Mouse (Mus musculus) neural tube, embryonic 14.5 days (tissue): ENCODE measurements around the gene Tas2r138. TPM values are rescaled to one million over a fixed set of nuclear protein-coding genes. Genes with fewer than 3 reads are reported as not detected.

Experiments used
- ATAC-seq: fragments of 200-750 bp; cut with Nextera tagmentation; 2 replicates; pipeline ENCODE4 v1.8.0; 2017; ENCODE audit warnings: low read depth, mild to moderate bottlenecking, moderate TSS enrichment, moderate library complexity
- H3K27ac ChIP-seq: fragments of 300-500 bp; sonication (generic); 2 replicates; pipeline ENCODE4 v1.5.1; 2014; ENCODE audit warnings: low read depth, mild to moderate bottlenecking, control low read depth, low read length, moderate library complexity, mixed read lengths
- H3K27me3 ChIP-seq: fragments of 300-500 bp; sonication (generic); 2 replicates; pipeline ENCODE4 v1.6.1; 2014; ENCODE audit warnings: low read length; ENCODE audit not compliant: control insufficient read depth, insufficient read depth
- H3K36me3 ChIP-seq: fragments of 300-500 bp; sonication (generic); 2 replicates; pipeline ENCODE4 v1.6.1; 2014; ENCODE audit warnings: low read length, mixed read lengths; ENCODE audit not compliant: control insufficient read depth, insufficient read depth
- H3K4me1 ChIP-seq: fragments of 300-500 bp; sonication (generic); 2 replicates; pipeline ENCODE4 v1.6.1; 2014; ENCODE audit warnings: low read length; ENCODE audit not compliant: control insufficient read depth, insufficient read depth
- H3K4me2 ChIP-seq: fragments of 300-500 bp; sonication (generic); 2 replicates; pipeline ENCODE4 v1.6.1; 2014; ENCODE audit warnings: mild to moderate bottlenecking, low read depth, low read length, control low read depth
- H3K4me3 ChIP-seq: fragments of 300-500 bp; sonication (generic); 2 replicates; pipeline ENCODE4 v1.5.1; 2014; ENCODE audit warnings: low read depth, low read length, control low read depth, mixed read lengths
- H3K9ac ChIP-seq: fragments of 300-500 bp; sonication (generic); replicated peaks from 2 replicates; pipeline ENCODE4 v1.6.1; 2014; ENCODE audit warnings: low read depth, mild to moderate bottlenecking, control low read depth, low read length, mixed read lengths
- H3K9me3 ChIP-seq: fragments of 300-500 bp; sonication (generic); 2 replicates; pipeline ENCODE4 v1.6.1; 2016; ENCODE audit warnings: low read length; ENCODE audit not compliant: control insufficient read depth
- WGBS: fragments of 180-500 bp; shearing (Covaris S2); extraction: QIAGEN DNeasy Blood & Tissue Kit; methylation state at CpG from one replicate; pipeline ENCODE4 v1.1.7; 2014; 5-methylcytosine and 5-hydroxymethylcytosine counted together
- polyA plus RNA-seq: library from polyadenylated mRNA; unstranded; fragments of >200 nt; fragmentation: Nextera tagmentation; extraction: Ambion mirVana; gene quantifications from 2 replicates; pipeline ENCODE4 v1.2.1, GENCODE M21; 2014

Tas2r138 gene
- polyA plus RNA-seq, 1 experiment from 2014 or later: not detected

DNA sequence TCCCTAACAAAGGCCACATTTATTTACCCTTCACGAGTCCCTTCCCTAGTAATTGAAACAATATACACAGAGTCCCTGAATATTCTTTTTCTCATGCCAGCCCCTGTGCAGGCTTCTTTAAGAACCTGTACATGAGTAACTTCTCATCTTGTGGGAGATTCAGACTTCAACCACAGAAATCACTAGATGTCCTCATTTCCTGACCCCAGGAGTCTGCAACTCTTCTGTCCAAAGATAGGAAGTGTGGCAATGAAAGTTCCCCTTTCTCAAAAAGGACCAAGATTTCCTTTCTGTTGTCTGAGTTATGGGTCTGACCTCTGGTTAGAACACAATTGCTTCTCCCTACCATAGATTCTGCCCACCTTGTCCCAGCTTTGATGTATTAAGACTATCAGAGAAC, 36.8 kb downstream of the Tas2r138 start:
- no peak overlapping the region for H3K4me2 ChIP-seq
- WGBS: 83% methylated on average over 1 of the region's 1 CpGs
- no peak overlapping the region for H3K4me3 ChIP-seq
- H3K4me1 ChIP-seq: no peaks in the 10 kb centered on the region
- H3K9me3 ChIP-seq: no peaks in the 10 kb centered on the region
- H3K27me3 ChIP-seq: no peaks in the 10 kb centered on the region
- H3K9ac ChIP-seq: no peak overlapping the region
- no peak for ATAC-seq
- no peaks in the 10 kb centered on the region for H3K36me3 ChIP-seq
- no peak overlapping the region for H3K27ac ChIP-seq

GRCm38 (mm10) chr6:40573618-40574017, 39.5 kb downstream of the Tas2r138 start:
- Histone ChIP-seq H3K4me3 (no peak overlapping the region), H3K9me3 (no peaks in the 10 kb centered on the region), H3K27me3 (no peaks in the 10 kb centered on the region), H3K4me2 (no peak overlapping the region), H3K27ac (no peak overlapping the region), H3K4me1 (no peaks in the 10 kb centered on the region), H3K36me3 (no peaks in the 10 kb centered on the region), H3K9ac (no peak overlapping the region)
- ATAC-seq: no peak
- WGBS: 84% methylated on average over 3 of the region's 3 CpGs

GRCm38 (mm10) chr6:40569187-40569586, 43.9 kb downstream of the Tas2r138 start, which contains the start of gene Olfr460:
Olfr460 (plus strand) TSS chr6:40569487.
- H3K4me2 ChIP-seq: no peak within 1 kb of the TSS
- WGBS: 89% methylated on average over 3 of the region's 3 CpGs
- no peak within 1 kb of the TSS for H3K9ac ChIP-seq
- ATAC-seq: no peak
- no peak within 1 kb of the TSS for H3K27ac ChIP-seq
- no peaks in the 10 kb centered on the region for H3K36me3 ChIP-seq
- no peaks in the 10 kb centered on the region for H3K9me3 ChIP-seq
- no peak within 1 kb of the TSS for H3K4me3 ChIP-seq
- no peaks in the 10 kb centered on the region for H3K27me3 ChIP-seq
- H3K4me1 ChIP-seq: no peaks in the 10 kb centered on the region

Other genes with a start within 250 kb of the Tas2r138 start
- 16.3 and 17.0 TPM in 2 replicates for gene E330009J07Rik, start 177.2 kb downstream of the Tas2r138 start, polyA plus RNA-seq
- 0.09 and 0.25 TPM in 2 replicates for gene Wee2, start 174.2 kb downstream of the Tas2r138 start, polyA plus RNA-seq
- gene Ssbp1, start 142.0 kb downstream of the Tas2r138 start, polyA plus RNA-seq: 84.0 and 97.3 TPM in 2 replicates
- gene Tas2r137, start 122.1 kb downstream of the Tas2r138 start, polyA plus RNA-seq: 0.25 TPM in 1 of 2 replicates, not detected in the other
- 0.27 TPM in 1 of 2 replicates, not detected in the other for gene Tas2r108, start 119.8 kb downstream of the Tas2r138 start, polyA plus RNA-seq
- gene Prss37, start 93.8 kb downstream of the Tas2r138 start, polyA plus RNA-seq: not detected in 2 replicates
- 0.12 and 0.36 TPM in 2 replicates for gene Olfr461, start 58.3 kb downstream of the Tas2r138 start, polyA plus RNA-seq
- gene Olfr460, start 43.8 kb downstream of the Tas2r138 start, polyA plus RNA-seq: 0.08 TPM in 1 of 2 replicates, not detected in the other
- 0.59 and 0.63 TPM in 2 replicates for gene Clec5a, start 27.5 kb downstream of the Tas2r138 start, polyA plus RNA-seq
- gene Mgam, start 15.5 kb upstream of the Tas2r138 start, polyA plus RNA-seq: 0.14 and 0.17 TPM in 2 replicates